Mouse (Mus musculus): ENCODE measurements around the gene Mpg.

DNA sequence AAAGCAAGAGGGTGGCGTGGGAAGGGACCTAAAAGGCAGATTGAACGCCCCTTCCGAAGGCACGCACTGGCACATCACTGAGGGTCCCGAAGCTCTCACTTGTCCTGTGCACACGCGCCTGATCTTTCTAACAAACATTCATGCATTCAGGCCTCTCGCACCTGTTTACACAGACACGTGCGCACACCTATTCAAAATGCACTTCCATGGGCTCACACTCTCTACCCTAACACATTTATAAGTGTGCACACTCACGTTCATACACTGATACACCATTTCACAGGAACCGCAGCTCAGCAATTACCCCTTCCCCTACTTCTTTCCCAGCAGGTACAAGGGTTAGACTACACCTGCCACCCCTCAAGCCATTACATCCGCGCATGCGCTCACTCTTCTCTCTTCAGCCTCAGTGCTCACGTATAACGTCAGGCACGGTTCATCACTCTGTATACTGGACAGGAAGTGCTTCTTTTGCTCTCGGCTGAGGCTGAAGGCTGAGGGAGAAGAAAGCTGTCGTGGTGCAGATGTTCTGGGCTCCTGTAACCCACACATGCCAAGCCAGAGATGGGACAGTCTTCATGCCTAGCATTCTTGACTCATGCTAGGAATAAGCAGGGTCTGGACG, 3.6 kb upstream of the Mpg start:
- peak; percentile 40; the same call in 1 of the 2 replicates for TF ChIP-seq ZMIZ1 (IDR thresholded peaks at IDR 0.05; ENCODE audit: low read depth, low read length)
- peak; percentile 81 for TF ChIP-seq MAX (IDR thresholded peaks at IDR 0.05; ENCODE audit: low read length)
- no peak for TF ChIP-seq CTCF (conservative IDR thresholded peaks at IDR 0.05 in 1 of 2, IDR thresholded peaks at IDR 0.05 in 1 of 2; ENCODE audit: low read depth in 2 of 2, low read length in 2 of 2)

All from CH12.LX (cell line).